Mouse (Mus musculus): ENCODE data around the gene Mrps2.

The Mrps2 gene

GRCm38 (mm10) chr2:28467860-28468485 lies at the start of gene Mrps2:
Gene Mrps2 (plus strand): TSS chr2:28468066.
- in situ Hi-C loops (cut with MboI, MseI), result no loop called here

DNA sequence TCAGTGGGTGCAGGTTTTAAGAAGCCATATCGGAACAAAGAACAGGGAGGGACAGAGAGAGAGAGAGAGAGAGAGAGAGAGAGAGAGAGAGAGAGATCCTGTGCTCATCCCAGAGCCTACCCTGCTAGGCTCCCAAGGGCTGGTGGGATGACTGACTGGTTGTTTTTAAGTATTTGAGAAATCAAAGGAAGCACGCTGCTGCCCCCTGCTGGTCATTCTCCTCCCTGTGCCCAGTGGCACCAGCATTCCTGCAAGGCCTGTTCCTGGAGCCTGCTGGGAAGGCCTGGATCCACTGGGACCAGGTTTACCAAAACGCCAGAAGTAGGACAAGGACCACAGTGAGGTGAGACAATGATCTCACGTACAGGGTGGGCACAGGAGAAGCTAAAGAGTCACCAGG lies 48.0 kb upstream of the Mrps2 start:
- in situ Hi-C loops (cut with MboI, MseI), result loop anchor here (5.0 kb wide), 1 partner anchor 218 kb away; no protein-coding TSS in a partner anchor

DNA sequence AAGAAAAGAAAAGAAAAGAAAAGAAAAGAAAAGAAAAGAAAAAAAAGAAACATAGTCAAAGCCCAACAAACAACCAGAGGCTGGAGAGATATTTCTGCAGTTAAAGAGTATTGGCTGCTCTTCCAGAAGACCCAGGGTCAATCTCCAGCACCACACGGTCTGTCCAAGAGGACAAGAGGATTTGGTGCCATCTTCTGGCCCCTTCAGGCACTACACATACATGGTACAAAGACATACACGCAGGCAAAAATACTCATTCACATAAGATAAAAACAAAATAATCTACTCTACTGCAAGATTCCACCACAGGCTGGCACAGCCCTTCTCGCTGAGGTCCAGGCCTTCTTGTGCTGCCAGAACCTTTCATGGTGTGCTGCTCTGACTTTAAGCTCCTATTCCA lies 44.7 kb upstream of the Mrps2 start:
- in situ Hi-C loops (cut with MboI, MseI), result loop anchor here (5.0 kb wide), 1 partner anchor 221 kb away; no protein-coding TSS in a partner anchor

GRCm38 (mm10) chr2:28427226-28427625 lies 40.6 kb upstream of the Mrps2 start:
- in situ Hi-C loops (cut with MboI, MseI), result no loop called here

DNA sequence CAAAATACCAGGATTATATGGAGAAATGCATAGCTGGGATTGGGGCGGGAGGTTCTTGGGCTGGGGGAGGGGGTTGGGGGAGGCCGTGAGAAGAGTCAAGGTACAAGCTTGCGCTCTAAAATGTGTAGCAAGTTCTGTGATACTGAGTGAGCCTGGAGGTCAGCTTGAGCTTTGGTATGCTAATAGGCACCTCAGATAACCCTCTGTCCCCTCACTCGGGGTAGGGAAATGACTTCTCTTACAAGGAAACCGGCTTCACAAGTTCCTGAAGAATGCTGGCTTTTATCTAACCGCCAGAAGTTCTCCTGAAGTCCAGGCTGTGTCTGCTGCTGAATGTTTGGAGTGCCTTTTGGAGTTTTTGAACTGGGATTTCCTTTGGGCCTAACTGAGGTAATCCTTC lies 37.0 kb upstream of the Mrps2 start:
- in situ Hi-C loops (cut with MboI, MseI), result no loop called here

- in situ Hi-C loops (cut with MboI, MseI), result no loop called here
These were observed 35.1 kb upstream of the Mrps2 start for GRCm38 (mm10) chr2:28432811-28433210.

DNA sequence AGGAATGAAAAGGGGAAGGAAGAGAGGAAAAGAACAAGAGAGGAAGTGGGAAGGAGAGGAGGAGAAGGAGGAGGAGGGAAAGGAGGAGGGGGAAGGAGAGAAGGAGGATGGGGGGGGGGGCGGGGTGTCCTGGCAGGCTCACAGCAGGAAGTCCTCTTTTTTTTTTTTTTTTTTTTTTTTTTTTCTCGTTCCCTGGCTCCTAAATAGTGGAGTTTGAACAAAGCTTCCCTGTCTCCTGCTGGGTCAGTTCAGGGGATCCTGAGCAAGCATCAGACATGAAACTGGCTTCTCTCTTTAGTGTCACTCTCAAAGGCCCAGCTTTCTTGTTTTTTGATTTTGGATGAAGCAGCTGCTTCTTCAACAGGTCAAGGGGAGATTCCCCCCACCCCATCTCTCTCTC lies 34.4 kb upstream of the Mrps2 start:
- in situ Hi-C loops (cut with MboI, MseI), result no loop called here

- in situ Hi-C loops (cut with MboI, MseI), result no loop called here
These were observed 32.5 kb upstream of the Mrps2 start for GRCm38 (mm10) chr2:28435401-28435800.

GRCm38 (mm10) chr2:28440842-28441241 lies 27.0 kb upstream of the Mrps2 start:
- in situ Hi-C loops (cut with MboI, MseI), result no loop called here

DNA sequence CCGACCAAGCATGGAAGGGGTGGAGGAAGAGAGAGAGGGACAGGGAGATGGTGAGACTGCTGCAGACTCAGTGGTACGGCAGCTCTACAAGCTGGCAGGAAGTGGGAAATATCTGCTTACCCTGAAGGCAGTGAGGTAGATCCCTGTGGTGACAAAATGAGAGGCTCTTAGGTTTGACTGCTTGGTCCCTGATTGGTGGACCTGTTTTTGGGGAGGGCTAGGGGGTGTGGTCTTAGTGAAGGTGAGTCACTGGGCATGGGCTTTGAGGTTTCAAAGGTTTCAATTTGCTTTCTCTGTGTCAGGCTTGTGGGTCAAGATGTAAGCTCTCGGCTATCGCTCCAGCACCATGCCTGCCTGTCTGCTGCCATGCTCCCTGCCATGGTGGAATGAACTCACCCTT lies 22.8 kb upstream of the Mrps2 start:
- in situ Hi-C loops (cut with MboI, MseI), result no loop called here

- in situ Hi-C loops (cut with MboI, MseI), result no loop called here
These were observed 21.7 kb upstream of the Mrps2 start for GRCm38 (mm10) chr2:28446181-28446514.

DNA sequence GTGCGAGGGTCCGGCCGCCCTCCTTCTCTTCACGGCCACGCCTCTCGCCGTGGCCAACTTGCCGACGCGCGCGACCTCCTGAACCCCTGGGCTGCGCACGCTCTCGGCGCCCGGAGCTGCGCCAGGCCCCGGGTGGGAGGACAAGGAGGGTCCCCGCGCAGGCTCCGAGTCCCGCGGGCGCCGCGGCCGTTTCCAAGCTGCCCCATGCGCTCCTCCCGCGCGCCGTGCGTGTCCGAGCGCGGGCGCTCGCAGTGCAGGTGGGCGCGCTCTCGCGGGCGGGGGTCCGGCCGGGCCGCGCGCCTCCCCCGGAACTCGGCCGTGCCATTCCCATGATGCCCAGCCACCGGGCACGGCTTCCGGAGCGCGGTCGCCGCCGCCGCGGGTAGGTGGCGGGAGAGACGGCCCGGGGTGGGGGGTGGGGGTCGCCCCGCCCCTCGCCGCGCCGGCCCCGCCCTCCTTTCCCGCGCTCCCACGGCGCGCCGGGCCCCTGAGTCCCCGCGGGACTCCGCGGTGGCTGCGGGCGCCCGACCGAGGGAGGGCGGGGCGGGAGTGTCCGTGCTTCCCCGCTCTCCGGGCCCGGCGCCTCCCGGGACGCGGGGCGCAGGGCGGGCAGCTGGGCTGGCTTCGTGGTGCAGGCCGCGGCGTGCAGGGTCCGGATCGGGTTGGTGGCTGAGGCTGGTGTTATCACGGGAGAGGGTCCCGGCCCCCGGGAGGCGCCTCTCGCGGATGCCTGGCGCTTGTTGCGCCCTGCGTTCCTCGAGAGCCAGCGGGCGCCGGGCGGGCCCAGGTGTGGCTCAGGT lies 21.2 kb upstream of the Mrps2 start, which contains the start of gene Ppp1r26:
Gene Ppp1r26, plus strand, starts transcription at position 286 of the 800 bp plus-strand sequence.
- in situ Hi-C loops (cut with MboI, MseI), result no loop called here

- in situ Hi-C loops (cut with MboI, MseI), result no loop called here
These were observed 20.6 kb upstream of the Mrps2 start for GRCm38 (mm10) chr2:28447315-28447670.

DNA sequence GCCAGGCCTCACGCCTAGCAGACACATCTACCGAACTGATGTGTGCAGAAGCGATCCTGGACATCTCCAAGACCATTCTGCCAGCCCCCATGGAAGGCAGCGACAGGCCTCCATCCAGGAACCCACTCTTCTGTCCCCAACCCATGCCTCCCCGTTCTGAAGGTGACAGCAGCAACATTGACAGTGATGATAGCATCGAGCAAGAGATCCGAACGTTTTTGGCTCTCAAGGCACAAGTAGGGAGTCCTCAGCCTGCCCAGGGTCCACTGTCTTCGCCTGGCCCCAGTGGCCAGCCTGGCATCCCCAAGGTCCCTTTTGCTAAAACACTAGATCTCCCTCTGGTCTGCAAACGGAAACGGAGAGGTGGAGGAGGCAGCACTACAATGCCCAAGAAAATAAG lies 16.2 kb upstream of the Mrps2 start:
- in situ Hi-C loops (cut with MboI, MseI), result no loop called here

DNA sequence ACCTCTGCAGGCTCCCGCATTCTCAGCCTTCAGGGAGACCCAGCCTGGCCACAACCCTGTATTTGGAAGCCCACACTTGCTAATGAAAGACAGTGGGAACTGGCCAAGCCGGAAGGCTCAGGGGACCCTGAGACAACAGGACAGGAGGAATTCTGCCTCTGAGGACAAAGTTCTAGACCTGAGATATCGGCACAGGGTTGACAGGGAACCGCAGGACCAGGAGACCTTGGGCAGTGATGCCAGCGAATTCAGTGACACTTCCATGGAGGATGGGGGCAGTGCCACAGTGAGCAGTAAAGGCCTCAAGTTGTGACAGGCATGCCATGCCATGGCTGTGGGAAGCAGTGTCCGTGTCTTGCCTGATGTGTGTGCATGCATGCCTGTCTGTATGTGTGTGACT lies 14.3 kb upstream of the Mrps2 start:
- in situ Hi-C loops (cut with MboI, MseI), result no loop called here

DNA sequence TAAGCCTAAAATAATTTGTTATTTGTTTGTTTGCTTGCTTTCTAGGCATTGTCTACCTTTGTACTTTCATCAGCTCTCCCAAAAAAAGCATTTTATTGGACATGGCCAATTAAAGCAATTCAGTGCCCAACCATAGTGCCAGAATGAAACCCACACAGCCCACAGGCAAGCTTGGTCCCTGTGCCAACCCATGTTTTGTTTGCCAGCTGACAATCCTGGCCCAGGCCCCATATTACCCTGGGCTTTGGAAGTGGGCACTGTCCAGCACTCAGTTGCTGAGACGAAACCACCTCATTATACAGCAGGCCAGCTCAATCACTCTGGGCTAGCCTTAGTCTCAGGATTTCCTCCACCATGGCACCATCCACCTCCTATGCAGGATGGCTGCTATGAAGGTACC lies 11.2 kb upstream of the Mrps2 start:
- in situ Hi-C loops (cut with MboI, MseI), result no loop called here

GRCm38 (mm10) chr2:28463919-28464318 lies 3.9 kb upstream of the Mrps2 start:
- in situ Hi-C loops (cut with MboI, MseI), result no loop called here

- in situ Hi-C loops (cut with MboI, MseI), result no loop called here
These were observed 2.9 kb upstream of the Mrps2 start for GRCm38 (mm10) chr2:28464919-28465318.

DNA sequence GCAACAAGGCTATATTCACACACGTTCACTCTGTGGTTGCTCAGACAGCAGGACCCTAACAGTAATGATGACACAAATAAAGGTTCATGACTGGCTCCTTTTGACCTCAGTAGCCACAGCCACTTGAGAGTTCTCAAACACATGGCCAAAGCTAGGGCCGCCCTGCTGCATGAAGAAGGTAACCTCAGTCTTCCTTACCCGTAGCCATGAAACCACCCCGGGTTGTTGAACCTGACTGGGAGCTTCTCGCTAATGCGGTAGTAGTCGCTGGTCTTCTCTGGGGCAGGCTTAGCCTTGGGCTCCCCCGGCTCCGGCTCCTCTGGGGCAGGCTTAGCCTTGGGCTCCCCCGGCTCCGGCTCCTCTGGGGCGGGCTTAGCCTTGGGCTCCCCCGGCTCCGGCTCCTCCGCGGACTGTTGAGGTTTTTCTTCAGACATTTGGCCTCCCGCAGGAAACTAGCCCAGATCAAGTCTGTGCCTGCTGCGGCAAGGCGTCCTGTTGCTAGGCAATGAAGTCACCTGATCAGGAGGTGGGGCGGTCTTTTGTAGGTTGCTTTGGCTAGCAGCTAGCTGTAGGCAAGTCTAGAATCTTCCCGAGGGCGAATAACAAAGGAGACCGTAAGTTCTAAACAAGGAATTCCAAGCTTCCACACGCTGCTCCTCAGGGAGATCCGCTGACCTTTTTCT lies 1.9 kb upstream of the Mrps2 start, which contains the start of gene 1700007K13Rik:
Gene 1700007K13Rik, minus strand, starts transcription at position 497 of the 683 bp plus-strand sequence.
- in situ Hi-C loops (cut with MboI, MseI), result no loop called here

GRCm38 (mm10) chr2:28468486-28469225 lies 790 bp downstream of the Mrps2 start:
- in situ Hi-C loops (cut with MboI, MseI), result no loop called here

GRCm38 (mm10) chr2:28469461-28469860 lies 1.6 kb downstream of the Mrps2 start:
- in situ Hi-C loops (cut with MboI, MseI), result no loop called here

DNA sequence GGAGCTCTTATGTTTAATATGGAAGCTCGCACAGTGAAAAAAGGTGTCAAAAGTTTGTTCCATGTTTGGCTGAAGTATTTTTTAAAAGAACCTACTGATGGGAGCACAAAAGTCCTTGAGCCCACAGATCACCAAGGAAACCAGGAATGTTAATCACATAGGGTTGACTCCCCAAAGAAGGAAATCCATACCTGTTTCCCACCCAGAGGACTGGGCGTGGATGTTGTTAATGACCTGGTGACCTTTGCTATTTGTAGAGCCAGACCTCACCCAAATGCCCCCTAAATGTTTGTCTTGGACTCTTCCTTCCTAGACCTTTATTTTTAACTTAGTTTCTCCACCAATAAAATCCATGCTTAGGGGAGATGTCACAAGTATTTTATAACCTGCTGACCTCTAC lies 2.7 kb downstream of the Mrps2 start:
- in situ Hi-C loops (cut with MboI, MseI), result no loop called here
